Mouse (Mus musculus) heart, adult 11 months (tissue): ENCODE measurements at regions not wholly inside any gene's neighbourhood (a gene's known extent, or its start where the extent isn't known, plus 50 kb on each side); places are given as distances from the start of the nearest gene placed in this dataset.

ENCODE experiments used
- DNase-seq: peaks from one replicate; pipeline ENCODE4 v3.0.0; 2022

DNA sequence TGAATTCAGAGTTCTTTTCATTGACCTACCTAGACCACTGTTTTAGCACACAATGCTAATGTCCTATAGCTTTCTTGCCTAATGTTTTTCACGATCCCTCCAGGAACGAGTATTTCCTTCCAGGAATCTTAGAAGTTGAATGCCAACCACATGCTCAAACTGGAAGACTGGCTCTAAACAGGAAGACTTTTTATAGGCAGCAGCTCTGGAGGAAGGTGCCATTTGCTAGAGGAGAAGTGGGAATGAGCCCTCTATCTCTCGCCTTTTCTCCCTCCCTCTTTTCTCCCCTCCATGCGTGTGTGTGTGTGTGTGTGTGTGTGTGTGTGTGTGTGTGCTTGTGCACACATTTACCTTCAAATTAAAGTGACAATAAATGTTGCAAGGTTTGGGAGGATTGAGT is 410.7 kb upstream of the Kdm8 start:
- no peak for DNase-seq

DNA sequence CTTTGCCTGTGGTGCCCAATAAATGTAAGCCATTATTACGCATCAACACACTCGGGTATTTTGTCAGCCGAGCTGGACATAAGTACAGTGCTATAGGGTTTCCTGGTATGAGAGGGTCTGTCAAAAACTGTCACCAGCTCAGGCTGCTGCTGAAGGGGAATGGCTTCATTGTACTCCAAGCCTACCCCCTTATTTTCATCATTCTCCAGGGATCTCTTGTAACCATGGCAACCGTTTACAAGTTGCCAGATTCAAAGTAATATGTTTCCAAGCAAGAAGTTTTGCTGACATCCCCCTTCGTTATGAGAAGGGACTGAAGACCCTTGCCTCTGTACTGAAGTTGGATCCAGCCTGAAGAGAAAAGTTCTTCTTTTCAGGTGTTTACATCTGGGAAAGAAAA is 410.3 kb upstream of the Kdm8 start:
- DNase-seq: no peak

DNA sequence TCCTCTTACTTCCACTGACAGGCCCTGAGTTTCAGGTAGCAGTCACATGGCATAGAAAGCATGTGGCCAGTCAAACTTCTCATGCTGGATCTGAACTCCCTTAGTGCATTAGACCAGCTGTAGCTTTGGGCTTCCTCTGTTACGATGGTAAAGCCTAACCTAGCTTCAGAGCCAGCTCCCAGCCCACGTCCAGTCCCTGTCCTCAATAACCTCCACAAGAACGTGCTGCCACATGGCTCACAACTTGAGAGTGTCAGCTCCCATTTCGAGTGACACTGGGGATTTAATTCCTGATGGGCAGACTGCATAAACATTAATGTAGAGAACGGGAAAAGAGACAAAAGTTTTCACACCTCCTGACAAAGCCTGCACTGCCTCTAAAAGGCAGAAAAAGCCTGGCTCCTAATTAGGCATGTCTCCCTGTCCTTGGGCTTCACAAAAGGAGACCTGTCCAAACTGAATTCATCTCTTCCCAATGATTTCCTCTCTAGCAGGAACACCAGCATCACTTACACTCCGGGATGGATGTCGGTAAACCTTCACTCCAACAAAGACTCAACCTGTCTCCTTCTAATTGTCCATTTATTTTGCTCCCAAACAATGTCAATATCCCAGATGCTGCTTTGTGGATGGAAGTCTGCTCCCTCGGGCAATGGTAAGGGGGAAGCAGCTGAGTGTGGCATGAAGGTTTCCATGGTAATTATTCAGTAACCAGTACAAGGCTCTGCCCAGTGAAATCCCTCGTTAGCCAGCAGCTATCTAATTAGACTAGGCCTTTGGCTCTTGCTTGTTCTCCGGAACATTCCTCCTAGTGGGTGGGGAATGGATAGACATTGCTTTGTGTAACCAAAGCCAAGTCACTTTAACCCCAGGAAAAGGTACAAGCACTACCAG is 408.1 kb upstream of the Kdm8 start:
- no peak for DNase-seq

DNA sequence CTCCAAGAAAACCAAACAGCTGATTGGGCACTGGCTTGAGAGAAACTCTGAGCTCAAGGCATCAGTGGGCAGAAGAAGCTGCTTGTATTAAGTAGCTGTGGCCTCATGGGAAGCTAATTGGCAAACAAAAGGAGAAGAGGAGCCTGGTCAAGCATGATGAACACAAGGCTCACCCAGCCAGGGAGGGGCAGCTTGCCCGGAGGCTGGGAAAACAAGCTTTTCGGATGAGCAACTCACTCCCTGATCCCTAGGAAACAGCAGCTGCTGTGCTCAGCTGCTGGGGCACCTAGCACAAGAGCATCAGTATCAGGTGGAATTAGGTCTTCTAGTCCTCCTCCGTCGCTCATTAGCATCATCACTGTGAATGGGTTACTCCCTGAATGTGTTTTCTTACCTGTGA is 405.6 kb upstream of the Kdm8 start:
- no peak for DNase-seq

DNA sequence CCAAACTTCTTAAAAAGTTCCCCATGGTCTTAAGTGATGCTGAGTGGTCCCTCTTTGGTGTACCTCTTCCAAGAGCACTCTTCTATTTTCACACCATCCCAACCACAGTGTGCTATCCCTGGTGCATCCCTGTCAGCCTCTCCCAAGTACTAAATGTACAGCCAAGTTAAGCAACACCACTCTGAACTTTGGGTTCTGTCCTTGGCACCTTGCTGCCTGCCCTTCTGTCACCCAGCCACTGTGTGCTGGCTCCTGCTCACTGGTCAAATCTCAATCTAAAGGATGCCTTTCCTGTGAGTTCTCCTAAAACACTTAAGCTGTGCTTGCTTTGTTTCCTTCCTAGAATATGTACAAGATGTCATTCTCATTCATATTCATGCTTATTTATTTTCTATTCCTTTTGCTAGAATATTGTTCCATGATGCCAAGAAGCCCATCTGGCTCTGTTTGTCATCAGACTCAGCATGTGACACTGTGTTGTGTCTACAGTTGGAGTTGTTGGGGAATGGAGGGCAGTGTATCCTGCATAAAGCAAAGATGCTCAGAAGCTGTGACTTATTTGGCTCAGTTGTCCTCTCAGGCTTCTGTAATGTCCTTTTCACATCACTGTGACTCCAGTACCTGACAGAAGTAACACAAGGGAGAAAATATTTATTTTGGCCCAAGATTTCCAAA is 388.4 kb upstream of the Kdm8 start:
- DNase-seq: peak; percentile 78

DNA sequence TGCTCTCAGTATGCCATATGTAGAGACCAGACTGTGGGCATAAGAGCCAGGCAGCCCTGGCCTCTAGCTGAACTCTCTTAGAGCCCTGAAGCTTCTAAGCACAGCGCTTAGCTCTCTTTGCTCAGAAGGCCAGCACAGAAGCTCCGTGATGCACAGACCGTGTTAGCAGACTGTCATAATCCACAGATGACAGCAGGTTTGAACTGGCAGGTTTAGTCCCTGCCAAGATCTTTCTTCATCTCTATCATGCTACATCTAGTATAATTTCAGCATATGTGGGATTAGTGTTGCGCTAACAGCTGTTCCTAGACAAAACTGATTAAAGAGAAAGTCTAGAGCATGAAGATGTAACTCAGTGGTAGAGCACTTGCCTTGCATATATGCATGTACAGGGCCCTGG is 342.0 kb upstream of the Kdm8 start:
- no peak for DNase-seq

DNA sequence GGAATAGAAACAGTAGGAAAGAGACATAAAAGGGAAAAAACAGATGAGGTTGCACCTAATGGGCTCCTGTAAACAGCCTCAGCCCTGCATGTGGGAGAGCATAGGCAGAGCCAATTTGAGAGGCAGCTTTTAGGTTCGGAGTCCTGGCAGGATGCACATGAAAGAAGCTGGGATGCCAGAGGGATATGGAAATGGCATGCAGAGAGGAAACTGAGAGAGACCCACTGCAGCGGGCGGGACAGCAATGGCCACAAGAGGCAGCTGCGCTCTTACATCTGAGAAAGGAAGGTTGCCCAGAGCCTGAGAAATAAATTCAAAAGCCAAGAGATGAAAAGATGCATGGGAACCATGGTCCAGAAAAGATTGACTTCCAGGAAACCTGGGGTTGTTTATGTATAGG is 340.5 kb upstream of the Kdm8 start:
- DNase-seq: peak; percentile 68

DNA sequence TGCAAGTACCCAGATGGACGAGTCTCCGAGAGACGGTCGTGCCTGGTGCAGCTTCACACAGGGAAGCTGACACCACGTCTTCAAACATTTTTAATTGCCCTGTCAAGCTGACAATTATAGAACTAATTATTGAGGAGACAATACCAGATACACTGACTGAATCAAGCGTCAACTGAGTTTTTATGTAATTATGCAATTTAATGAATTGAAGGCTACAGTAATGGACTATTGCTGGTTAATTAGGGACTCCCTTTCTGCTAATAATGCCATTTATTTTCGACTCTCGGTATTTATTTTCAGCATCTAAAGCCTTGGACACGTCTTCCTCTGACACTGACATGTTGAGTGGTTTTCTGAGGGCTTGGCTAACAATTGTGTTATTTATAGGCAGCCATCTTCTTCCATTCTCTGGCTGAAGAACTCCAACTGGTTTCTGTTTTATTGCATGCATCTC is 331.6 kb upstream of the Kdm8 start:
- DNase-seq: no peak

DNA sequence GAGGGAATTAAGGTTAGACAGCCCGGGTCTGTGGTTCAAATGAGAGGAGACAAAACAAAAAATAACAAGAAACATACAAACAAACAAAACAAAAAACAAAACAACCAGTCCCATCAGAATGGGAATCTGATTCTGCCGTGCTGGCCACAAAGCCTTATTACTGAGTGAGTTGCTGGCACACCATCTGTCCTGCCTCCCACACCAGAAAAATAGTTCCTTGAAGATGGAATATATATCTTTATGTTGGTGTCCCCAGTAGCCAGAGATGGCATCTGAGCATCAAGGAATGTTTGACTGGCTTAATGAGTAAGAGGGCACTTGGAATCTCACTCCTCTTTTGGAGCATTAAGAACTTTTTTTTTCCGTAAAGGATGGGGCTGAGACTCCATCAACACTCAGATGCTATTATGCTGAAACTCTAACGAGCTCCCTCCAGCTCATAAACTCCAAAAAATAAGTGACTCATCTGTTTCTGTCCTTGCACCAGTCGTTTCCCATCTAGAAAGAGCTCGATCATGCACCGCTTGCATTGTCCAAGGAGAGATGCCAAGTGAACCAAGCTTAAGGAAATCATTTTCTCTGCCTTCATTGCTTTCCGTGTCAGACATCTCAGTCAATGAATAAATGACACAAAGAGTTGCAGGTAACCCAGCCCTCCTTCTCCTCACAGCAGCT is 329.0 kb upstream of the Kdm8 start:
- DNase-seq: peak; percentile 51

DNA sequence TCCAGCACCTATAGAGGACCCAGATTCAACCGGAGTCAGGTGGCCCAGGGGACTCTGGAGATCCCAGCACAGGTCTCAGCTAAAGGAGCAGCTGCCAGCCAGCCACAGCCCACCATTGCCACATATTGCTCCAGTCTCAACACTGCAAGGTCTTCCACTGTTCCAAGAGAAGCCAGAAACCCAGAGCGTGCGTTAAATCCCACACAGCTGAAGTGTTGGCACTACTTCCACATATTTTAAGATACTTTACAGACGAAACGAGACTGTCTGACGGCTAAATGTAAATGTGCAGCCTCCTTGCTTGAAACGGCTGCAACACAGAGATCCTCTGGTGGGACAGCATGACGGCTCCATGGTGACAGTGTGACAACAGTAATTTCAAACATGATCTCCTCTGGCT is 327.3 kb upstream of the Kdm8 start:
- peak; percentile 35 for DNase-seq

DNA sequence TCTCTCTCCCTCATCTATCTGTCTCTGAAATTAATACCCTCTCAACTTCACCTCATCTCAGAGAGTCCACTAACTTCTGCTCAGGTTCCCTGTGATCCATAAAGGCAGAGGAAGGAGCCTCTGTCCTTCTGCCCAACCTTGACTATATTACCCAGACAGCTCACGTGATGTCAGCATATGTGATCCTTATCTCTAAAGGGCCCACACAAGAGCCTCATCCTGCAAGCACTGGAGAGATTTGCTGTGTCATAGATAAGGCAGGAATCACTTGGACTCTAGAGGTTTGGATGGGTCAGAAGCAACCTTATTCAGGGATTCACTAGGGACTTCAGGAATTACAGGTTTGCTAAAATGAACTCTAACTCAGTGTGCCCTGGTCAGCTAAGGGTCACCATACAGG is 315.3 kb upstream of the Kdm8 start:
- DNase-seq: peak; percentile 24

DNA sequence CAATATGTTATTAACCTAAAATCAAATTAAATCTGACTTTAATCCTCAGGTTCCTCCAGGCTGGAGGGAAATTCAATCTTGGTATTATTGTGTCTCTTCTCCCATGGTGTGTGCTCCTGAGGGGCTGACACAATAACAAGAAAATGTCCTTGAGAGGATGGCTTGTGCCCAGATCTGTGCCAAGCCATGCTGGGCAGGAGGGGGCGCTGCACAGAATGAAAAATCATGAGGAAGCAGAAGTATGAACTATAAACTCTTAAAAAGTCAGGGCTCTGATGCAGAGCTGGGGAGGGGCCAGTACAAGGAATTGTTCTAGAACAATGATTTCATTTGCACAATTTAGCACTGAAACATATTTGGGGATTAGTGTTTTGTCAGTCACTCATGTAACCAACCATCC is 312.5 kb upstream of the Kdm8 start:
- DNase-seq: peak; percentile 57

DNA sequence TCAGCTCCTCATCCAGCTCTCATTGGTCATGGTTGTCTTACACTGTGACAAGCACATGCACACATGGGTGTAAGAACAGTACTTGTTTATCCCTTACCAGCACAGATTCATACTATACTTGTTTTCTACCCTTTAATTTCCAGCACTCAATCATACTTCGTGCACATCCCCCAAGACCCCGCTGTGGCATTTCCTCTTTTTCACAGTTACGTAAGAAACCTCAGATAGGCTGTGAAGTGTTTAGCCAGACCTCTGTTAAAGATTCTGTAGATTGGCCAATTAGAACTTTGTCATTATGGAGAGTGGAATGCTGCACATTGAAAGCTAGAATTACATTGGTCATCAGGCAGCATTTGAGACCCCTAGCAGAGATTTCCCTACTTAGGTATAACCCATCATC is 305.9 kb upstream of the Kdm8 start:
- DNase-seq: peak; percentile 21

DNA sequence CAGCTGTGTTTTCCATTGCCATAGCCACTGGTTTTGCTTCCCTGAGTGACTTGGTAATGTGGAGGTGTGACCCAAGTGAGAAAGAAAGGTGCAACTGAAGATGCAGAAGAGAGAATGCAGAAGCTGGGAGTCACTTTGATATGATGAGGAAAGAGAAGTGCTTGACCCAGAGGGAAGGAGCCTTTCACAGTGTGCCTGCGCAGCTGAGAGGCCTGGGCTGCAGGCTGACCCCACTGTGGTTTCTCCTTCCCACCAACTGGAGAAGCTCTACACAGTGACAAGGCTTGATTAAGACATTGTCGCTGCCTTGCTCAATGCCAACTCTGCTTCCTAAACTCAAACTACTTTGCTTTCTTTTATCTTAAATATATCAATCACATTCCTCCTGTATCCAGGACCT is 305.3 kb upstream of the Kdm8 start:
- peak; percentile 41 for DNase-seq

DNA sequence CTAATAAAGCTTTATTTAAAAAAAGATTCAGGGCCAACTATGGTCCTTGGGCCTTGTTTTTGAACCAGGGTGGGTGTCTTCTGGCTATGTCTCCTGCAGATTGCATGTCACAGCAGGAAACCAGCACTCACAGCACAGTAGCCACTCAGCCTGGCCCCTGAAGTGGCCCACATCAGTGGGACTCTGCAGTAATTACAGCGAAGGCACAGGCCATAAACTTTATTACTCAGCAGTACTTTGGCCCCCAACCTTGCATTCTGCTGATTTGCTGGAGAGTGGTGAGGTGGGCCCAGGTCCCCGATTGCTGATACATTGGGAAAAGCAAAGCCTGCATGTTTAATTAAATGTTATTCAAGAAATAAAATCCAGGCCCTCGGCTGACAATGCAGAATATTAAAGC is 303.6 kb upstream of the Kdm8 start:
- DNase-seq: peak; percentile 61

DNA sequence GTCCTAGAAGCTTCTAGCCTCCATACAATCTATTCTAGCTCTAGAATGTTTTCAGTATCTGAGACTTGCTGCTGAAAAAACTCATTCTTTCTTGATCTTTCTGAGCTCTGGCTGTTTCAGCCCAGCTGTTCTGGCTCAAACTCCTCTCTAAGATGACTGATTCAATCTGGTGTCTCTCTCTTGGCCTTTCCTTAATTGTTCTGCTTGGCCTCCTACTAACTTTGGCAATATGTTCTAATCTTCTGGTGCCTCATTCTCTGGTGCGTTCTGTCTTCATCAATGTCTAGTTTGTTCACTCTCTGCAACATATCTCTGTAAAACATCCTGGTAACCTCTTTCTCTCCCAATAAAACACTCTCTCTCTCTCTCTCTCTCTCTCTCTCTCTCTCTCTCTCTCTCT is 302.6 kb upstream of the Kdm8 start:
- peak; percentile 13 for DNase-seq

DNA sequence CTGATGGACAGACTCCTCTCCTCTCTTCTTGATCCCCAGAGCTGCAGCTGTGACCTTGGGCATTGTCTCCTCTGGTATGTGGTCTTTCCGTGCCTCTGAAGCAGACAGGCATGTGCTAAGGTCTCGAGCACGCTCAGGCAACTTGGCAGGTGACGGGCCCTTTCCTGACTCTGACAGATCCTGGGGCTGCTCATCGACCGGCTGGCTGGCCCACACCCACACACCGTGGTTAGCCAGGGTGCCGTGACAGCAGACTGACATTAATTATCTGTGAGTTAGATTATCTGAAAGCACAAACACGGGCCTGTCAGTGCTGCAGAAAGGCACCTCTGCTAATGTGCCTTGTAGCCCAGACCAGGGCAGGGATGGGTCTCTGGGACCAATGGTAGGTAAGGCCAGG is 298.5 kb upstream of the Kdm8 start:
- peak; percentile 86 for DNase-seq

DNA sequence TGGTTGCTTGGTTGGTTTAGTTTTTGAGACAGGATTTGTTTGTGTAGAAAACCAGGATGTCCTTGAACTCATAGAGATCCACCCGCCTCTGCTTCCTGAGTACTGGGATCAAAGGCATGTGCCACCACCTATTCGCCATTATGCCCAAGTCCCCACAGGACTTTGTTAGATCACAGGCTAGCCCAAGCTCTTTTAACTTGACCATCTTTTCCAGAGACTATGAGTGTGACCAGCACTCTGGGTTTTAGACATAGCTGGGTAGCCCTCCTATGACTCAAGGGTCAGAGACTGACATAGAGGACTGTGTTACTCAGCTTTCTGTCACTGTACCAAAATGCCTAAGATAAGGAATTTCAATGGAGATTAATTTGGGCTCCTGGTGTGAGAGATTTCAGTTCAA is 295.3 kb upstream of the Kdm8 start:
- DNase-seq: peak; percentile 69

DNA sequence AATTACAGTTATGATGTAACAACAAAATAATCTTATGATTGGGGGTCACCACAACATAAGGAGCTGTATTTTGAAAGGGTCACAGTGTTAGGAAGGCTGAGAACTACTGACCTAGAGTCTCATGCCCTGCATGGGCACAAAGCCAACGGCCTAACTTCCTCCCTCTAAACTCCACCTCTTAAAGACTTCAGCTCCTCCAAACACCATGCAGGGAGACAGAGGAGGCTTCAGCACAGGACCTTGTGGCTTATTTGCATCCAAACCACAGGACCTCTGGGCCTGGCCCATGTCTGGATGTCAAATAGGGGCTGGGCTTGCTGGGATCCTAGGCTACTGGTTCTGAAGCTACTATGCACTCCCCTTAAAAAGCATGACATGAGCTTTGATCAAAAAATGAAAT is 294.7 kb upstream of the Kdm8 start:
- peak; percentile 80 for DNase-seq

DNA sequence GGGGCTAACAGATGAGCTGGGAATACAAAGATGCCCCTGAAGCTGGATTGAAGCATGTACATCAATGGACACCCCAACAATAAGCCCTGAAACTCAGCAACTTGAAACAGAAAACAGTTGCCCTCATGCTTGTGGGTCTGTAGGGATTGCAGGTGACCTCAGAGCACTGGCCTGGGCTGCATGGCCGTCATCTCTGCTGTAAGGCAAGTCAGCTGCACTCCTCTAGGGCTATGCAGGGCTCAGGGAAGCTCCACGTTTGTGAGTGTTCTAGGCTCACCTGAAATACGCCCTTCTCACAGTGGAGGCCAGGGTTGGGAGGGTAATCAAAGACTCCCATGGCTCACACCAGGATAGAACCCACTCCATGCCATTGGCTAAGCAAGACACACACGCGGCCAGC is 292.2 kb upstream of the Kdm8 start:
- DNase-seq: peak; percentile 65

DNA sequence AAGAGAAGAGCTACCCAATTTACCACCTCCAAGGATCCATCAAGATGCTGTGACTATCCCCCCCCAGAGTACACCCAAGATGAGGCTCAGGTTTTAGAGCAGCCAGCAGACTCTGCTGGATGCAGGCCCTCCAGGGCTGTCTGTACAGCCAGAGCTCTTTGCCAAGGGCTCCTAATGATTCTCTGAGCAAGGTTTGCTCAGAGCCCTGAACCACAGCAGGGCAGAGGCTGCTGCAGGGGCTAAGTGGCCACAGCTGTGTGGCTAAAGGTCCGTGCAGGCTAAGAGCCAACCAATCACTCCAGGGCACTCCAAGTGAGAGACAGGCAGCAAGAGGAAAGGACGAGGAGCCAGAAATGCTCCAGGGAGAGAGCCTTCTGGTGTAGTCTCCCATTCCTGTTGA is 289.2 kb upstream of the Kdm8 start:
- DNase-seq: peak; percentile 68

DNA sequence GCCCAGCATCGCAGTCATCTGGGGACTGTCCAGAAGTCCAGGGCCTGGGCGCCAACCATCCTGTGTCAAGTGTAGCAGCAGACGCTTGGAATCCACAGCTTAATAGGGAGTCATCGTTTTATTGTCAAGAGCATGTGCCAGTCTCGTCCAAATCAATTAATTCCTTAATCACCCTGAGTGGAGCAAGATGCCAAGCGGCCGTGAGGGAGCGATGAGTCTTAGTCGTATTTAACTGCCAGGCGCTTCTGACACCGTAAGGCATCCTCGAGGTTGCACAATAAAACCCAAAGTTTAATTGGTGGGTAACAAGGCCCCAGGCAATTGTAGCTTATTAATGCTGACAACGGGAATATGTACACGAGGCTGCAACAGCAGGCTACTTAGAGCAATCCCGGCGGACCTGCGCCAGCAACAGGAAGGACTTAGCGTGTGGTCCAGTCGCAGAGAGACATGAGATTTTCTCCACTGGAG is 277.6 kb upstream of the Kdm8 start:
- peak; percentile 75 for DNase-seq

DNA sequence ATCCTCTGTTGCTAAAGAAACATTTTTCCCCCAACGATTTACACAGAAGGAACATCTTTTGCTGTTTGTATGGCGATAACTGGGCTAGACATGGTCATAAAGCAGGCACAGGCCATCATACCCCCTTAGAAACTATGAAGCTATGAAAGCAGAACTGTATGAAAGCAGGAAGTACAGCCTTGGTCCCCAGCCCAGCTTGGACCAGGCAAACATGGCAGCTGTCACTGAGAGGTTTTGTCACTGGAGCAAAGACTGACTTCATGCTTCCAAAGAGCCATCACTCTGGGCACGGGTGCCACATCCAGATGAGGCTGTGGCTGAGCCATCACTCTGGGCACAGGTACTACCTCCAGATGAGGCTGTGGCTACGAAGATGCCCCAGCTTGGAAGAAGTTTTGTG is 276.8 kb upstream of the Kdm8 start:
- peak; percentile 66 for DNase-seq

DNA sequence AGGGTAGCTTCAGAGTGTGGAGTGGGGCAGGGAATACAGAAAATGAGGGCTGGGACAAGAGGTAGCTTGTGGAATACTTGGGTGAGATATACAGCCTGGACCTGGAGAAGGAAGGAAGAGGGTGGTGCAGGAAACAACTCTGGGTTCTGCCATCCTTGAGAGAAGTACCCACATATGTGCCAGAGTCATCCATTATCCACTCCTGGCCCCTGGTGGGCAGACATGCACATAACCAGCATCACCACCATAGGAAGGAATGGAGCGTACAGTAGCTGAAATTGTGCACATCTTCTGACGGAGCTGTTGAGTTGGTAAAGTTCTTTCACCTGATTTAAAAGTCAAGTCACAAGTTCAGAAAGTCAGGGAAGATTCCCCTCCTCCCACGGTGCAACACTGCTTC is 262.9 kb upstream of the Kdm8 start:
- DNase-seq: peak; percentile 85
